Mouse (Mus musculus) kidney, postnatal 0 days (tissue): ENCODE results near the gene Npas1. TPM values are rescaled to one million over a fixed set of nuclear protein-coding genes. Genes with fewer than 3 reads are reported as not detected.
A peak's percentile ranks its signal among the peaks of the same experiment; 100 is the strongest.

Experiments used
- ATAC-seq: fragments of 200-750 bp; cut with Nextera tagmentation; replicated peaks from 2 replicates; pipeline ENCODE4 v1.8.0; 2017; ENCODE audit warnings: low read depth, moderate number of reproducible peaks, moderate TSS enrichment, moderate library complexity; ENCODE audit not compliant: low FRiP score
- DNase-seq: peaks from one replicate; pipeline ENCODE4 v3.0.0-alpha.2; 2016; ENCODE audit warnings: low spot score
- H3K27ac ChIP-seq: fragments of 300-500 bp; sonication (generic); 2 replicates; pipeline ENCODE4 v1.5.1; 2014; ENCODE audit warnings: mild to moderate bottlenecking
- H3K27me3 ChIP-seq: fragments of 300-500 bp; sonication (generic); 2 replicates; pipeline ENCODE4 v1.6.1; 2014; ENCODE audit warnings: low read length, mixed read lengths; ENCODE audit not compliant: insufficient read depth
- H3K36me3 ChIP-seq: fragments of 300-500 bp; sonication (generic); 2 replicates; pipeline ENCODE4 v1.6.1; 2014; ENCODE audit warnings: low read length, mixed read lengths; ENCODE audit not compliant: insufficient read depth
- H3K4me1 ChIP-seq: fragments of 300-500 bp; sonication (generic); replicated peaks from 2 replicates; pipeline ENCODE4 v1.6.1; 2014; ENCODE audit warnings: antibody characterized with exemption, low read length, mixed read lengths; ENCODE audit not compliant: insufficient read depth
- H3K4me2 ChIP-seq: fragments of 300-500 bp; sonication (generic); 2 replicates; pipeline ENCODE4 v1.6.1; 2014; ENCODE audit warnings: mild to moderate bottlenecking, low read length, moderate library complexity, mixed read lengths
- H3K4me3 ChIP-seq: fragments of 300-500 bp; sonication (generic); replicated peaks from 2 replicates; pipeline ENCODE4 v1.5.1; 2014; ENCODE audit warnings: low read depth, low read length
- H3K9ac ChIP-seq: fragments of 300-500 bp; sonication (generic); 2 replicates; pipeline ENCODE4 v1.6.1; 2014; ENCODE audit warnings: low read depth, low read length
- H3K9me3 ChIP-seq: fragments of 300-500 bp; sonication (generic); replicated peaks from 2 replicates; pipeline ENCODE4 v1.6.1; 2016; ENCODE audit warnings: low read length, inconsistent platforms, mixed read lengths
- CTCF ChIP-seq: IDR thresholded peaks from 2 replicates; pipeline ENCODE4 v1.5.1; 2016; ENCODE audit warnings: antibody characterized with exemption, low read depth, mild to moderate bottlenecking, moderate library complexity
- WGBS: fragments of 180-500 bp; shearing (Covaris S2); extraction: QIAGEN DNeasy Blood & Tissue Kit; methylation state at CpG from one replicate; pipeline ENCODE4 v1.1.7; 2014; 5-methylcytosine and 5-hydroxymethylcytosine counted together
- polyA plus RNA-seq: library from polyadenylated mRNA; unstranded; fragments of >200 nt; fragmentation: Nextera tagmentation; extraction: Ambion mirVana; gene quantifications from 2 replicates; pipeline ENCODE4 v1.2.1, GENCODE M21; 2015

Gene Npas1
- polyA plus RNA-seq, 1 experiment from 2014 or later, result 0.33 TPM

DNA sequence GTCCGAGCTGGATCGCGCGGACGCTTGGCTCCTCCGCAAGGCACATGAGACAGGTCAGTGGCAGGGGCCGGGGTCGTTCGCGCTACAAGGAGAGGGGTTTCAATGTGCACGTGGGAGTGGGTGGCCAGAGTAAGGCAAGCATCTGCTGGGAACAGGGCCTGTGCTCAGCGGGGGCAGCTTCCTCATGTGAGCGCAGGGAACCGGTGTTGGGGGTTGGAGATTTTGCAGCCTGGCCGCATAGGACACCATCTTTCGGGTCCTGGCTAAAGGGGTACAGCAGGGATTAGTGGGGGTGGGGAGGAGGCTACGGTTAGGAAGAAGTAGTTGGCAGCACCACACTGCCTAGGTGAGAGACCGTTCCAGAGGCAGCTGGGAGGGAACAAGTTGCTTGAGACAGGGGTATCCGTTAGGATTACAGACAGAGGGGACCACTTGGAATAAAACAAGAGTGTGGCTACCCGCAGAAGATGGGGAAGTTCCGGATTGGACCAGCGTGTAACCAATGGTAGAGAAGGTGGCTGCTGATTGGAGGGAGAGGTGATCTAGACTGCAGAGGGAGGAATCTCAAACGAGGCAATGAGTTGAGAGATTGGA is 24.3 kb downstream of the Npas1 start:
- TF ChIP-seq CTCF, result no peak
- H3K27ac ChIP-seq, result 0 out of 2 replicates have a peak overlapping the region, but pooled peaks have one; percentile 25
- no peaks in the 10 kb centered on the region for H3K27me3 ChIP-seq
- under 1% methylated on average over 23 of the region's 23 CpGs for WGBS
- H3K4me3 ChIP-seq, result peak overlapping the region; percentile 83
- peaks cover 7% of the 10 kb centered on the region; the same call in 1 of the 2 replicates for H3K4me1 ChIP-seq
- peak; percentile 77 for DNase-seq
- H3K4me2 ChIP-seq, result peak overlapping the region; percentile 96
- ATAC-seq, result peak; percentile 25
- peak overlapping the region; percentile 68 for H3K9ac ChIP-seq
- H3K9me3 ChIP-seq, result no peaks in the 10 kb centered on the region
- no peaks in the 10 kb centered on the region for H3K36me3 ChIP-seq

DNA sequence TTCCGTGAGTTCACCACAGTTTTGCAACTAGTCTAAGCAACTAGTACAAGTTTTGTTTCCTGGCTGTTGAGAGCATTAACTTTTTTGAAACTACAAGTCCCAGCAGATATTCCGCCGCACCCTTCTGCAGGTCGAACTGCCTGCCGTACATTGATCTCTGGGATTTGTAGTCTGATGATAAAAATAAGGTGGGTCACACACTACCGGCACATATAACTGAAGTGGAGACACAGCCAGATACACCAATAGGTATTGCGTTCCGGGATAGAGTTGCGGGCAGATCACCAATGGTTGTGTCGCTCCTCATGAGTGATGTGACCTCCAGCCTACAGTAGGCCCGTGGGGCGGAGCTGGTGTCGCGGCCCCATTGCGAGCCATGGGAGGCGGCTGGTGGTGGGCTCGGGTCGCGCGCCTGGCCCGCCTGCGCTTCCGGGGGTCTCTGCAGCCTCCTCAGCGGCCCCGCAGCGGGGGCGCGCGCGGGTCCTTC is 24.9 kb downstream of the Npas1 start, which contains the start of gene Tmem160:
Gene Tmem160 (plus strand): TSS at position 193 of the 487 bp plus-strand sequence.
- WGBS, result 1% methylated on average over 30 of the region's 30 CpGs
- peak within 1 kb of the TSS; percentile 83 for H3K4me3 ChIP-seq

DNA sequence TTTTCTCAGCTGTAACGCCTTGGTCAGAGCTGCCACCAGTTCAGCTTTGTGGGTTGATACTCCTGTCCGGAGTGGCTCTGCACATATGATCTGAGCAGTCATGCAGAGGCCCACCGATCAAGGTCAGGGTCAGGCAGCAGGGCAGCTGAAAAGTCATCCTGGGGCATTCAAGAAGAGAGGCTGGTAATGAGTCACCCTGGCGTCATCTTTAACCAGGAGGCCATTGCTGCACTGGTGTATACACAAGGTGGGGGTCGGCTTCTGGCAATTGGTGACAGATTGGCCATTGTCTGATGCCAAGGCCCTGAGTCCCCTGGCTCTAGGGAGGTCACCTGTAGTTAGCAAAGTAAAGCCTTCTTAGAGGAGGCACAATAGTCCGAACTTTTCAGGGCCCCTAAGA is 25.9 kb downstream of the Npas1 start:
- no peaks in the 10 kb centered on the region for H3K36me3 ChIP-seq
- no peak overlapping the region for H3K4me3 ChIP-seq
- no peaks in the 10 kb centered on the region for H3K27me3 ChIP-seq
- H3K9ac ChIP-seq, result no peak overlapping the region
- peaks cover 7% of the 10 kb centered on the region; the same call in 1 of the 2 replicates for H3K4me1 ChIP-seq
- H3K27ac ChIP-seq, result no peak overlapping the region
- DNase-seq (no peak), ATAC-seq (no peak)
- H3K4me2 ChIP-seq, result no peak overlapping the region
- TF ChIP-seq CTCF, result no peak
- no peaks in the 10 kb centered on the region for H3K9me3 ChIP-seq
- 87% methylated on average over 6 of the region's 6 CpGs for whole genome bisulfite sequencing

More for the DNA sequence above, 24.9 kb downstream of the Npas1 start, which contains the start of gene Tmem160:
- Histone ChIP-seq H3K9me3 (no peaks in the 10 kb centered on the region), H3K4me2 (peak within 1 kb of the TSS; percentile 96), H3K27ac (0 out of 2 replicates have a peak within 1 kb of the TSS, but pooled peaks have one; percentile 25), H3K4me1 (peaks cover 7% of the 10 kb centered on the region; the same call in 1 of the 2 replicates), H3K9ac (peak within 1 kb of the TSS; percentile 68), H3K27me3 (no peaks in the 10 kb centered on the region), H3K36me3 (no peaks in the 10 kb centered on the region)
- DNase-seq (peak; percentile 98), ATAC-seq (peak; percentile 98)
- no peak for TF ChIP-seq CTCF

DNA sequence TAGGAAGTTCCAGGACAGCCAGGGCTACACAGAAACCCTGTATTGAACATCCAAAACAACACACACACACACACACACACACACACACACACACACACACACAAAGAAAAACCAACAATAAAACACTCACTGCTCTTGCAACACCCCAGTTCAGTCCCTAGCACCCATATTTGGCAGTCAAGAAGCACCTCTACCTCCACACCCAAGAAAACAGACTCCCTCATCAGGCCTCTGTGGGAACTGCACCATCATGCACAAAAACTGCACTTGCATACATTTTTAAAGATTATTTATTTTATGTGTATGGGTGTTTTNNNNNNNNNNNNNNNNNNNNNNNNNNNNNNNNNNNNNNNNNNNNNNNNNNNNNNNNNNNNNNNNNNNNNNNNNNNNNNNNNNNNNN is 36.3 kb downstream of the Npas1 start:
- no peaks in the 10 kb centered on the region for H3K9me3 ChIP-seq
- no peaks in the 10 kb centered on the region for H3K4me1 ChIP-seq
- ATAC-seq (no peak), DNase-seq (no peak)
- no peak overlapping the region for H3K27ac ChIP-seq
- no peak overlapping the region for H3K9ac ChIP-seq
- TF ChIP-seq CTCF, result no peak; the same call in 1 of the 2 replicates
- H3K4me2 ChIP-seq, result no peak overlapping the region
- no peaks in the 10 kb centered on the region for H3K27me3 ChIP-seq
- no peak overlapping the region for H3K4me3 ChIP-seq
- H3K36me3 ChIP-seq, result 0 out of 2 replicates have a peak, but pooled peaks cover 9% of the 10 kb centered on the region

DNA sequence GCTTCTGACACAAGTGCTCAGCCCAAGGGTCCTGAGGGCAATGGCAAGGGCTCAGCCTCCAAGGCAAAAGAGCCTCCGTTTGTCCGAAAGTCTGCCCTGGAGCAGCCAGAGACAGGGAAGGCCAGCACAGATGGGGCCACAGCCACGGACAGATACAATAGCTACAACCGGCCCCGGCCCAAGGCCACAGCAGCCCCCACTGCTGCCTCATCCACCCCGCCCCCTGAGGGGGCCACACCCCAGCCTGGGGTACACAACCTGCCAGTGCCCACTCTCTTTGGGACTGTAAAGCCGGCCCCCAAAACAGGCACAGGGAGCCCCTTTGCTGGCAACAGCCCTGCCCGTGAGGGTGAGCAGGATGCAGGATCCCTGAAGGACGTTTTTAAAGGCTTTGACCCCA is 42.4 kb downstream of the Npas1 start:
- Histone ChIP-seq H3K4me3 (no peak overlapping the region), H3K9ac (no peak overlapping the region), H3K4me2 (no peak overlapping the region), H3K4me1 (no peaks in the 10 kb centered on the region), H3K9me3 (no peaks in the 10 kb centered on the region), H3K27ac (no peak overlapping the region), H3K36me3 (peaks cover 67% of the 10 kb centered on the region), H3K27me3 (no peaks in the 10 kb centered on the region)
- ATAC-seq (no peak), DNase-seq (no peak)
- no peak for TF ChIP-seq CTCF
- WGBS, result 80% methylated on average over 9 of the region's 9 CpGs

DNA sequence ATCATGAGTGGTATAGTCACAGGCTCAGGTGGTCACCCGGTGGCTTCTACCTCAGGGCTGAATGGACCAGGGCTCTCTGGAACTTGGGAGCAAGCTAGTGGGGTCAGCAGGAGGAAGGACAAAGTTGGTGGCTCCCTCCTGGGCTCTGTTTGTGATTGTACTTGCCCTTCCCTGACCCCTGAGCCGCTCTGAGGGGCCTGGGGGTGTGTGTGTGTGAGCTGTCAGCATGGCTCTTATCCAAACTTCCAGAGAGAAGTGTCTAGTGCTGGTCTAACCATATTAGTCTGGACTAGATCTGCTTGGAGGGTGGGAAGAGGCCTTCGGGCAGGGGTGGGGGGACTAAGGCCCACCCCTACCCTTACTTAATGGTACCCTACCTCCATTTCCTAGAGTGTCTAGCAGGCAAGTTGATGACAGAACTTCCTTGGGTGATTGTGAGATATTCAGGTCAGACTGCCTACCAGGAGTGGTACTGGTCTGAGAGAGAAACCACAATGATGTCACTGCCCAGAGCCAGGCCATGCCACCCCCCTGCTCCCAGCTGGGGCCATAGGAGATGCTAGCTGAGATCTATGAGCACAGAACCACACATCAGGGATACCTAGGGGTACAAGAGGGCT is 44.1 kb downstream of the Npas1 start:
- Histone ChIP-seq H3K27ac (no peak overlapping the region), H3K4me1 (no peaks in the 10 kb centered on the region), H3K4me2 (no peak overlapping the region), H3K36me3 (peaks cover 83% of the 10 kb centered on the region), H3K4me3 (no peak overlapping the region), H3K9ac (no peak overlapping the region), H3K9me3 (no peaks in the 10 kb centered on the region), H3K27me3 (no peaks in the 10 kb centered on the region)
- WGBS, result 87% methylated on average over 3 of the region's 3 CpGs
- ATAC-seq (no peak), DNase-seq (no peak)
- no peak for TF ChIP-seq CTCF
